Mouse (Mus musculus) liver, adult 2 months (tissue): ENCODE data around the gene Necab2. TPM values are rescaled to one million over a fixed set of nuclear protein-coding genes. Genes with fewer than 3 reads are reported as not detected.

Experiments
- DNase-seq: peaks from one replicate; pipeline ENCODE4 v3.0.0-alpha.2; 2011; ENCODE audit warnings: low read depth, low spot score; ENCODE audit errors: extremely low read depth
- H3K27ac ChIP-seq: fragments of 200-500 bp; replicated peaks from 2 replicates; pipeline ENCODE4 v1.5.1; 2012; ENCODE audit warnings: low read depth, mild to moderate bottlenecking, control low read depth, inconsistent platforms, low read length; ENCODE audit not compliant: insufficient read depth
- H3K27me3 ChIP-seq: fragments of 200-500 bp; 2 replicates; pipeline ENCODE4 v1.6.1; 2012; ENCODE audit warnings: mild to moderate bottlenecking, moderate library complexity, low read length, inconsistent platforms; ENCODE audit not compliant: control insufficient read depth, insufficient read depth
- H3K36me3 ChIP-seq: fragments of 200-500 bp; 2 replicates; pipeline ENCODE4 v1.6.1; 2012; ENCODE audit warnings: low read length, inconsistent platforms; ENCODE audit not compliant: control insufficient read depth, insufficient read depth
- H3K4me1 ChIP-seq: fragments of 200-500 bp; 2 replicates; pipeline ENCODE4 v1.6.1; 2011; ENCODE audit warnings: low read length; ENCODE audit not compliant: control insufficient read depth, insufficient read depth
- H3K4me3 ChIP-seq: fragments of 200-500 bp; 2 replicates; pipeline ENCODE4 v1.5.1; 2011; ENCODE audit warnings: low read depth, mild to moderate bottlenecking, control low read depth, low read length, moderate library complexity; ENCODE audit not compliant: insufficient read depth
- H3K79me2 ChIP-seq: fragments of 200-500 bp; 2 replicates; pipeline ENCODE4 v1.6.1; 2012; ENCODE audit warnings: inconsistent platforms, mild to moderate bottlenecking, low read length, moderate library complexity; ENCODE audit not compliant: control insufficient read depth, insufficient read depth
- H3K9ac ChIP-seq: fragments of 200-500 bp; 2 replicates; pipeline ENCODE4 v1.6.1; 2012; ENCODE audit warnings: low read depth, mild to moderate bottlenecking, control low read depth, inconsistent platforms, low read length
- CTCF ChIP-seq: fragments of 200-500 bp; IDR thresholded peaks from 2 replicates; pipeline ENCODE4 v1.5.1; 2011; ENCODE audit warnings: low read depth, low read length, control low read depth
- POLR2A ChIP-seq: fragments of 200-500 bp; IDR thresholded peaks from 2 replicates; pipeline ENCODE4 v1.6.1; 2011; ENCODE audit warnings: low read length, control low read depth; ENCODE audit not compliant: insufficient read depth; ENCODE audit errors: extremely low read depth
- WGBS: fragments of 180-500 bp; shearing (Covaris S2); methylation state at CpG from one replicate; pipeline ENCODE4 v1.1.7; 2018; 5-methylcytosine and 5-hydroxymethylcytosine counted together
- polyA plus RNA-seq: library from polyadenylated mRNA; depleted of rRNA; stranded (reverse); fragments of >200 nt; gene quantifications from 2 replicates; pipeline ENCODE4 v1.2.3, GENCODE M21; 2012
- total RNA-seq: library from RNA; depleted of rRNA; stranded (reverse); fragments of >200 nt; gene quantifications from 2 replicates; pipeline ENCODE4 v1.2.3, GENCODE M21; 2014

Necab2 gene
- total and polyA plus RNA-seq, 2 experiments: 0.11 TPM; not detected in 1

- H3K36me3 ChIP-seq: no peaks in the 10 kb centered on the region
- WGBS: 48% methylated on average over 5 of the region's 5 CpGs
- H3K27ac ChIP-seq: no peak overlapping the region
- no peaks in the 10 kb centered on the region for H3K79me2 ChIP-seq
- H3K27me3 ChIP-seq: no peaks in the 10 kb centered on the region
- no peak overlapping the region for H3K4me3 ChIP-seq
- DNase-seq: no peak
- H3K9ac ChIP-seq: no peak overlapping the region
- TF ChIP-seq POLR2A: no peak
- no peak for TF ChIP-seq CTCF
- H3K4me1 ChIP-seq: no peaks in the 10 kb centered on the region
Measured at GRCm38 (mm10) chr8:119478684-119479083, 32.2 kb downstream of the Necab2 start.

- no peaks in the 10 kb centered on the region for H3K79me2 ChIP-seq
- no peaks in the 10 kb centered on the region for H3K27me3 ChIP-seq
- H3K4me1 ChIP-seq: no peaks in the 10 kb centered on the region
- no peak overlapping the region for H3K9ac ChIP-seq
- no peaks in the 10 kb centered on the region for H3K36me3 ChIP-seq
- TF ChIP-seq POLR2A (no peak), CTCF (no peak)
- no peak overlapping the region for H3K4me3 ChIP-seq
- H3K27ac ChIP-seq: no peak overlapping the region
- no peak for DNase-seq
- 86% methylated on average over 11 of the region's 11 CpGs for WGBS
Measured at GRCm38 (mm10) chr8:119484145-119484896, 37.8 kb downstream of the Necab2 start.

GRCm38 (mm10) chr8:119487093-119487492, 40.6 kb downstream of the Necab2 start:
- Histone ChIP-seq H3K4me3 (no peak overlapping the region), H3K36me3 (no peaks in the 10 kb centered on the region), H3K4me1 (no peaks in the 10 kb centered on the region), H3K79me2 (no peaks in the 10 kb centered on the region), H3K27ac (no peak overlapping the region), H3K27me3 (0 out of 2 replicates have a peak, but pooled peaks cover 2% of the 10 kb centered on the region), H3K9ac (no peak overlapping the region)
- 70% methylated on average over 7 of the region's 7 CpGs for WGBS
- DNase-seq: no peak
- no peak for TF ChIP-seq POLR2A
- no peak for TF ChIP-seq CTCF

- 20% methylated on average over 6 of the region's 6 CpGs for WGBS
Measured at GRCm38 (mm10) chr8:119496848-119497247, 50.3 kb downstream of the Necab2 start.

GRCm38 (mm10) chr8:119499836-119500235, 53.3 kb downstream of the Necab2 start:
- H3K9ac ChIP-seq: no peak overlapping the region
- H3K4me1 ChIP-seq: no peaks in the 10 kb centered on the region
- no peaks in the 10 kb centered on the region for H3K79me2 ChIP-seq
- no peak overlapping the region for H3K27ac ChIP-seq
- H3K4me3 ChIP-seq: no peak overlapping the region
- DNase-seq: no peak
- WGBS: 86% methylated on average over 2 of the region's 2 CpGs
- H3K36me3 ChIP-seq: no peaks in the 10 kb centered on the region
- H3K27me3 ChIP-seq: no peaks in the 10 kb centered on the region
- TF ChIP-seq CTCF: no peak
- no peak for TF ChIP-seq POLR2A

More at GRCm38 (mm10) chr8:119496848-119497247, 50.3 kb downstream of the Necab2 start:
- Histone ChIP-seq H3K79me2 (no peaks in the 10 kb centered on the region), H3K27me3 (no peaks in the 10 kb centered on the region), H3K9ac (no peak overlapping the region), H3K36me3 (no peaks in the 10 kb centered on the region), H3K4me3 (no peak overlapping the region), H3K27ac (no peak overlapping the region), H3K4me1 (no peaks in the 10 kb centered on the region)
- TF ChIP-seq POLR2A (no peak), CTCF (peak; percentile 89)
- peak; percentile 26 for DNase-seq

GRCm38 (mm10) chr8:119501598-119501997, 55.1 kb downstream of the Necab2 start, which contains the start of gene Slc38a8:
Slc38a8 (minus strand) TSS chr8:119501698.
- H3K4me3 ChIP-seq: no peak within 1 kb of the TSS
- H3K27me3 ChIP-seq: no peaks in the 10 kb centered on the region
- WGBS: 46% methylated on average over 5 of the region's 5 CpGs
- H3K36me3 ChIP-seq: no peaks in the 10 kb centered on the region
- DNase-seq: no peak
- no peak within 1 kb of the TSS for H3K27ac ChIP-seq
- H3K79me2 ChIP-seq: no peaks in the 10 kb centered on the region
- no peaks in the 10 kb centered on the region for H3K4me1 ChIP-seq
- H3K9ac ChIP-seq: no peak within 1 kb of the TSS
- TF ChIP-seq POLR2A (no peak), CTCF (no peak)
